Mouse (Mus musculus) lung, postnatal 0 days (tissue): ENCODE data around the gene Tmem132a.
A peak's percentile ranks its signal among the peaks of the same experiment; 100 is the strongest.

ENCODE experiments used
- CTCF ChIP-seq: IDR thresholded peaks from 2 replicates; pipeline ENCODE4 v1.5.1; 2016; ENCODE audit warnings: antibody characterized with exemption, mild to moderate bottlenecking
- EP300 ChIP-seq: IDR thresholded peaks from 2 replicates; pipeline ENCODE4 v1.6.1; 2016; ENCODE audit warnings: antibody characterized with exemption, mild to moderate bottlenecking, control low read depth

GRCm38 (mm10) chr19:10880085-10880974 lies 10.6 kb upstream of the Tmem132a start:
- 0 out of 2 replicates have a peak, but pooled peaks have one; percentile 2 for TF ChIP-seq EP300
- peak; percentile 68 for TF ChIP-seq CTCF
